Mouse (Mus musculus) right cerebral cortex, adult 18-20 months (tissue): Measurements from ENCODE around the gene Rpl37a.

Source experiments
- DNase-seq: peaks from one replicate; pipeline ENCODE4 v3.0.0; 2022; ENCODE audit warnings: mixed read lengths

The Rpl37a gene

DNA sequence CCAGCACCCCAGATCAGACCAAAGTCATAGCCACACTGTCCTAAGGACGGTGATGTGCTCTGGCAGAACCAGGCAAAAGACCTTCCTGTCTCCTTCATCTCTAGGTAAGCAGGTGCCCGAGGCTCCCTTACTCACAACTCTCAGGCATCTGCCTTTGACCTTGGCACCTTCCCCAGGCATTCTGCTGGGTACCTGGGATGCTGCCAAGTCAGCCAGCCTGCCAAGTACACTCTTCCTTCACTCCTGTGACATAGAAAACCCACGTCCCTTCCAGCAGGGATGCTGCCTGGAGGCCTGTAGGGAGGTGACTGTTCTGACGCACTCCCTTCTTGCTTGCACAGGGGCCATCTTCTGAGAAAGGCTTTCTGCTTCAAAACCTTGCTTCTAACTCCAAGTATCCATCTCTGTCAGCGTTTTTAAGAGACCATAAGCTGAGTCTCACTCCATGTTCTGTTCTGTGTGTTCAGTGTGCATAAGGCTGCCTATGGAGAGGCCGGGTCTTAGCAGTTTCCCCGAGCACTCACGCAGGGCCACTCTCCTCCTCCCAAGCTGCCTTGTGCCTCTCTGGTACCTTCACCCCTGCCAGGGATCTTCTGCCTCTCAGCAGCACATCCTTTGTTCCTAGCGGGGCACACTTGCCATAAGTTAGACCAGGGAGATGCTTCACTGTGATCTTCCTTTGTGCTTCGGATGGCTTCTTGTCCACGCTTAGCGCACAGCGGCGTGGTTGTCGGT lies 28.0 kb downstream of the Rpl37a start:
- no peak for DNase-seq

- DNase-seq, result peak; percentile 45
Measured at GRCm38 (mm10) chr1:72739681-72740063, 28.6 kb downstream of the Rpl37a start.

- no peak for DNase-seq
Measured at GRCm38 (mm10) chr1:72741406-72741805, 30.3 kb downstream of the Rpl37a start.

- DNase-seq, result no peak
Measured at GRCm38 (mm10) chr1:72744816-72745506, 33.9 kb downstream of the Rpl37a start.

- peak; percentile 82 for DNase-seq
Measured at GRCm38 (mm10) chr1:72746382-72746781, 35.3 kb downstream of the Rpl37a start.

GRCm38 (mm10) chr1:72751371-72751781 lies 40.3 kb downstream of the Rpl37a start:
- DNase-seq, result peak; percentile 39

DNA sequence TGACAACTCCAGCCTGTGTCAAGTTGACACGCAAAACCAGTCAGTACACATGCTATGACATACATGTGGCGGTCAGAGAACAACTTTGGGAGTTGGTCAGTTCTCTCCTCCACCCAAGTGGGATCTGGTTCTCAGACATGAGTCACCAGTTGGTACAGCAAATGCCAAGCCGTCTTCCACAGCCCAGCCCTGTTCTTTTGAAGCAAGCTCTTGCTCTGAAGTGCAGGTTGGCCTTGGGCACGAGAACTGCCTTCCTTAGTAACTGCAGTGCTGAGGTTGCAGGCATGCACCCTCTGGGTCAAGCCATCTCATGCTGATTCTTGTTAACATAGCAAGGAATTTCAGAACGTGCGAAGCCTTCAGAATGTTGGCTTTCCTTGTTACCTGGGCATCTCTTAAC lies 42.1 kb downstream of the Rpl37a start:
- no peak for DNase-seq

GRCm38 (mm10) chr1:72755227-72755626 lies 44.1 kb downstream of the Rpl37a start:
- no peak for DNase-seq

- DNase-seq, result no peak
Measured at GRCm38 (mm10) chr1:72755801-72756200, 44.7 kb downstream of the Rpl37a start.

DNA sequence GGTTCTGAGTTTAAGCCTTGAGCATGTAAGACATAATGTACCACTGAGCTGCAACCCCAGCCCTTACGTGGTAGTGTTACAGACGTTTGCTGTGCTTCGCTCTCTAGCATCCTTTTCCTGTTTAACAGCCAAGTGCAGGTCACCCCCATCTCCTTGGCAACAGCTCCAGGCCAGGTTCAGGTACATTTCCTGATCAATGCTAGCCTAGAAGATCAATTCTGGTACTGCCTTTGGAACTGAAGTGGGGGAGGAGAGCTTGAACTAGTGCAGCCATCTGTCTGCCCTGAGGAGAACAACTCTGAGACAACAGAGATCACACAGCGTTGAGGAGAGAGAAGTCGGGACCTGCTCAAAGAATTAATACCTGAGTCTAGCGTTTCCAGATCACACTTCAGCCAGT lies 48.7 kb downstream of the Rpl37a start:
- DNase-seq, result no peak
